Mouse (Mus musculus): ENCODE results near the gene Crbn. TPM values are rescaled to one million over a fixed set of nuclear protein-coding genes. Genes with fewer than 3 reads are reported as not detected.

Crbn gene
- 52.0 and 52.6 TPM in 2 replicates for polyA plus RNA-seq (2015; fragmentation: Nextera tagmentation; extraction: Ambion mirVana)

DNA sequence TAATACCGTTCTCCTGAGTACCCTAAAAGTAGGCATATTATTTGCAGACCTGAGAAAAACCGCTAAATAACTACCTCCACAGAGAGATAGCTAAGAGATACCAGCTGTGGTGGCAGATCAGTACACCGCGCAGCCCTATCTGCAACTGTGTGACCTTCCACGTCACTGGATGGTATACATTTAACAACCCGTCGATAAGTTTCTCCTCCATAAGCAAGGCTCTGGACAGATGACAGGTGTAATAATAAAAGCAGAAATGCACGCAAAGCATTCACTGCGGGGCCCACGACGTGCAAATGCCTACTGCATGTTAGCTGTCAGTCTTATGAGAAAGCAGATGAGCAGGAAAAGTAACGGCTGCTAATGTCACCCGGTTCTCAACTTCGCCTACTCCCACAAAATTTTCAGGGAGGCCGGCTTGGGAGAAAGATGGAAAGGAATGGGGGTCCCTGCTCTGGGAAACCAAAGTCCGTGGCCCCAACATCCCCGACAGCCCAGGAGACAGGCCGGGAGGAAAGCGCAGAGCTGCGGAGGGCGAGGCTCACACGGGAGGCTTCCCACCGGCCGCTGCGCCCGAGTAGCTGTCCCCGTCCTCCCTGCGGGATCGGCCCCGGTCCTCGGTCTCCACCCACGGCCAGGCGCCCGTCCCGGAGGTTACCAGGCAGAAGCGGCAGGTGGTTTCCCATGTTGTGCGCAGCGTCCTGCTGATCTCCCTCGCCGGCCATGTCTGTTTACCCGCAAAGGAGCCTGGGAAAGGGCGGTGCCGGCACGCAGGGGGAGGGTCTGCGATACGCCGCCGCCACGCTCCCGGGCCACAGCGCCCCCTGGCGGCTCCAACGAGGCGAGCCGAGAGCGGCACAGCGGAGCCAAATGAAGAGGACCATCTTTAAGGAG, at the start of gene Crbn:
Gene Crbn, minus strand, starts transcription at position 745 of the 894 bp plus-strand sequence.

GRCm38 (mm10) chr6:106768640-106769289, 31.1 kb downstream of the Crbn start, which contains the start of gene Trnt1:
Trnt1 (plus strand) TSS chr6:106769120.

GRCm38 (mm10) chr6:106748887-106749388, 50.9 kb downstream of the Crbn start, which contains the start of gene Il5ra:
Il5ra (minus strand) TSS chr6:106749037.

Other genes starting within 250 kb of the Crbn start
- not detected in 2 replicates for gene Il5ra, start 51.0 kb downstream of the Crbn start, polyA plus RNA-seq (2015; fragmentation: Nextera tagmentation; extraction: Ambion mirVana)
- gene Trnt1, start 31.0 kb downstream of the Crbn start, polyA plus RNA-seq (2015; fragmentation: Nextera tagmentation; extraction: Ambion mirVana) = 49.8 and 58.0 TPM in 2 replicates